9 mouse cellular contexts compared by ENCODE assay signal in genomic region chr14:25522415-25522814, GRCm38 (mm10).
DNase-seq lines count a peak whose midpoint lies in the region; ATAC-seq lines count a peak whose summit lies in the region.
"Had no signal": no experiment of that assay in that cellular context is flagged by ENCODE, and none has a peak within 500 bp of the region (broad histone marks: within the 10 kb centered on the region; RNA-seq: fewer than 3 reads in every experiment).

No protein-coding gene starts in this region.

- ATAC-seq in lung, embryonic 16.5 days (ENCODE audit: low read depth): no peak
- no peak for ATAC-seq in hindbrain, embryonic 12.5 days (ENCODE audit: low FRiP score)
- ATAC-seq in midbrain, embryonic 14.5 days (ENCODE audit: low FRiP score, low TSS enrichment): no peak

- DNase-seq in lung, postnatal 14 days: no peak
- peak; percentile 35 for DNase-seq in c-Kit-positive CD71-negative TER-119-negative erythroid progenitor cells, embryonic 14.5 days (ENCODE audit: low read depth)
- no peak for DNase-seq in midbrain, embryonic 14.5 days
- no peak for DNase-seq in layer of hippocampus, postnatal 25 days (ENCODE audit: extremely low spot score in 1 of 2, low spot score in 1 of 2)
- no peak for DNase-seq in left cerebral cortex, postnatal 36 days (ENCODE audit: low spot score in 2 of 2)
- DNase-seq: cerebellum, adult 18-20 months had no signal

- no peak overlapping the region for H3K4me2 ChIP-seq in lung, embryonic 16.5 days (ENCODE audit: low read depth, low read length)
- no peak overlapping the region for H3K4me2 ChIP-seq in hindbrain, embryonic 12.5 days (replicated peaks)
- no peak overlapping the region for H3K4me2 ChIP-seq in midbrain, embryonic 14.5 days (ENCODE audit: low read length)
- H3K4me2 ChIP-seq: limb, embryonic 15.5 days had no signal

- intact Hi-C loops in left cerebral cortex, postnatal 36 days (cut with DNase I): no loop called here

- no peaks in the 10 kb centered on the region for H3K9me3 ChIP-seq in lung, embryonic 16.5 days (ENCODE audit: control insufficient read depth, low read length)
- H3K9me3 ChIP-seq in hindbrain, embryonic 12.5 days (replicated peaks): no peaks in the 10 kb centered on the region
- no peaks in the 10 kb centered on the region for H3K9me3 ChIP-seq in midbrain, embryonic 14.5 days (ENCODE audit: control insufficient read depth, low read length)
- H3K9me3 ChIP-seq: limb, embryonic 15.5 days had no signal

- H3K27me3 ChIP-seq in lung, embryonic 16.5 days (ENCODE audit: control insufficient read depth, insufficient read depth, low read depth, low read length): no peaks in the 10 kb centered on the region
- no peaks in the 10 kb centered on the region for H3K27me3 ChIP-seq in hindbrain, embryonic 12.5 days
- no peaks in the 10 kb centered on the region for H3K27me3 ChIP-seq in midbrain, embryonic 14.5 days (ENCODE audit: control insufficient read depth, insufficient read depth, low read length)
- H3K27me3 ChIP-seq: limb, embryonic 15.5 days had no signal

- 39% methylated on average over 4 of the region's 4 CpGs for WGBS in lung, embryonic 16.5 days
- 16% methylated on average over 4 of the region's 4 CpGs for WGBS in hindbrain, embryonic 12.5 days
- WGBS in midbrain, embryonic 14.5 days: 22% methylated on average over 4 of the region's 4 CpGs

- no peak overlapping the region for H3K4me3 ChIP-seq in lung, embryonic 16.5 days (ENCODE audit: low read length)
- no peak overlapping the region for H3K4me3 ChIP-seq in hindbrain, embryonic 12.5 days
- no peak overlapping the region for H3K4me3 ChIP-seq in midbrain, embryonic 14.5 days (replicated peaks; ENCODE audit: low read depth, low read length)
- H3K4me3 ChIP-seq: limb, embryonic 15.5 days had no signal

- H3K9ac ChIP-seq in lung, embryonic 16.5 days (ENCODE audit: low read length): 0 out of 2 replicates have a peak overlapping the region, but pooled peaks have one; percentile 24
- H3K9ac ChIP-seq in hindbrain, embryonic 12.5 days: no peak overlapping the region
- no peak overlapping the region for H3K9ac ChIP-seq in midbrain, embryonic 14.5 days (replicated peaks; ENCODE audit: low read length)
- H3K9ac ChIP-seq: limb, embryonic 15.5 days had no signal

- no peak overlapping the region for H3K27ac ChIP-seq in lung, embryonic 16.5 days (ENCODE audit: low read length)
- peak overlapping the region; percentile 46 for H3K27ac ChIP-seq in hindbrain, embryonic 12.5 days
- 0 out of 2 replicates have a peak overlapping the region, but pooled peaks have one; percentile 70 for H3K27ac ChIP-seq in midbrain, embryonic 14.5 days (replicated peaks; ENCODE audit: low read depth, low read length)

- H3K36me3 ChIP-seq in lung, embryonic 16.5 days (ENCODE audit: control insufficient read depth, insufficient read depth, low read length): 0 out of 2 replicates have a peak, but pooled peaks cover 2% of the 10 kb centered on the region
- peaks cover 14% of the 10 kb centered on the region for H3K36me3 ChIP-seq in hindbrain, embryonic 12.5 days
- peaks cover 12% of the 10 kb centered on the region; the same call in 1 of the 2 replicates for H3K36me3 ChIP-seq in midbrain, embryonic 14.5 days (ENCODE audit: control insufficient read depth, insufficient read depth, low read length)

- H3K4me1 ChIP-seq in lung, embryonic 16.5 days (replicated peaks; ENCODE audit: control insufficient read depth, insufficient read depth, low read length): peaks cover 54% of the 10 kb centered on the region
- H3K4me1 ChIP-seq in hindbrain, embryonic 12.5 days: peaks cover 81% of the 10 kb centered on the region
- peaks cover 50% of the 10 kb centered on the region for H3K4me1 ChIP-seq in midbrain, embryonic 14.5 days (ENCODE audit: control insufficient read depth, insufficient read depth, low read length)
